Mouse (Mus musculus): Measurements from ENCODE around the gene Vwa3b. TPM values are rescaled to one million over a fixed set of nuclear protein-coding genes. Genes with fewer than 3 reads are reported as not detected.
"Not testable (repeated sequence)": the region's sequence is repeated elsewhere in the genome, so short reads cannot be mapped to it uniquely, and the experiment has no call there.

Vwa3b gene
- total RNA-seq (2015) (0.11 TPM in 1 of 2 replicates, not detected in the other), total RNA-seq (2017) (0.15 TPM in 1 of 2 replicates, not detected in the other)

DNA sequence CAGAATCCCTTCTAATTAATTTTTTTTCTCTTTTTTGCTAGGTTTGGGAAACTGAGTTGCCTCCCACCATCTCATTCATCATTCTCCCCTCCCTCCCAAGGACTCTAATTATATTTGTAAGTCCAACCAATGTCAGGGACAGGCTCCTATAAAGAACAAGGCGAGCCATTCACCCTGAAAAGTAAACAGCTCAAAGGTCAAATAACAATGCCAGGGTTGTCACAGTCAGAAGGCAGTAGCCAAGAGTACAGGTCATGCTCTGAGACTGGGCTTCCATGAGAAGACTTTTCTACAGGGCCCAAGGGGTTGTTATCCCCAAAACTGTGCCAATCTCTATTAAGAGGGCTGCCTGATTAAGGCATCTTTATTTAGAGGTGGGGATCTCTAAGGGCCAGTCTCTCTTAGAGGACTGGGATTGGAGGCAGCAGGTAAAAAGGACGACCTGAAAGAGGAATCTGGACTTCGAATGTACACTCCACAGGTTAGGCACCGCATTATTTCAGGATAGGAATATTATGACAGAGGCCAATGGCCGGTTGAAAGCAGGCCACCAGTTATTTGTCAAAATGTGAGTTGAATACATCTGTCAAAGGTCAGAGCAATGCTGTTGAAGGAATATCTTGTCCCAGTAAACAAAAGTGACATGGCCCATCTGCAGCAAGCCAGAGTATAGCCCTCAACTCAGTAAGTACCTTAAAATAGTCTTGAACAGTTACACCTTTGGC is at the start of gene Vwa3b:
Gene Vwa3b (plus strand): TSS at position 635 of the 725 bp plus-strand sequence.
- ATAC-seq (ENCODE audit: poor library complexity, severe bottlenecking), result no peak

DNA sequence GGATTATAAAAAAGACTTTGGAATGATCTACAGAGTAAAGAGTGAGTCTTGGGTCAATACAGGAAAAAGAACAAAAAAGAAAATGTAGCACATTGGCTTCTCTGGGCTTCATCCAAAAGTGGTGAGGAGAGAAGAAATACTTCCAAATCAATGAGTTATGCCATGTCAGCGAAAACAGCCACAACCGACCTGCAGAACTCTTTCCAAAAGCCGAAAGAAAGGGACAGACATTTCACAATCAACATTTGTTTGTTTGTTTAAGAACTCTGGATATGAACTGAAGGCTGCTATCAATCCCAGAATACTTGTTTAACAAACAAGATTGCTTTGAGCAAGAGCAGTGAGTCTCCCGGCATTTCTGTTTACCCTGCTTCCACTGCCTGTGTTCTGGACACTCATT is 49.6 kb upstream of the Vwa3b start:
- ATAC-seq (ENCODE audit: poor library complexity, severe bottlenecking), result no peak

DNA sequence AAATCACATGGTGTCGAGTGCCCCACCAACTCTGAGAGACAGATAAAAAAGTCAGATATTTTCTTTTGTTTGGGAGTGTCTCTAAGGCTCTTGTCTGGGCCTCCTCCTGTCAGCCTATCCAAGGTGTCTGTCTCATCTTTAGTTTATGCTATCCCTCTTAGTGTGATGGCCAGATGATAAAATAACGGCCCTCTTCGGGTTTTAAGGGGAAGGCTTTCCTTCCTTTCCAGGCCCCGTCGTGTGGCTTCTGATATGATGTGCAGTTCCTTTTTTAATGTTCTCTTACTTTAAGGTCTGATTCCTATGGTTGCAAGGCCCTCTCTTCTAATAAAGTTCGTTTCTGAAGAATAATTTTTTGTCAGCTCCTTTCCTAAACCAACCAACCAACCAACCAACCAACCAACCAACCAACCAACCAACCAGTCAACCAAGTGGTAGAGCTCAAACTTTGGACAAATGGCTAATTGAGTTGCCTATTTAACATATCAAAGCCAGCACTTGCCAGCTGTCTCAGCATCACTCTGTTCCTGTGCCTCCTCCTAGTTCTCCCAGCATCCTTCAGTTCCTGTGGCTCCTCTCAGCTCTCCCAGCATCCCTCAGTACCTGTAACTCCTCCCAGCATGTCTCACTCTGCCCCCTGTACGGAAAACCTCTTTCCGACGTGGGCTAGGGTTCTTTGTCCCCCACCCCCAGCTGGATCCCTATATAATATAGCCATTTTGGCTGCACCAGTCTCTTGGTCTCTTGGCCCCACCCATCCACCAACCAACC is 44.0 kb upstream of the Vwa3b start:
- ATAC-seq (ENCODE audit: poor library complexity, severe bottlenecking), result no peak

DNA sequence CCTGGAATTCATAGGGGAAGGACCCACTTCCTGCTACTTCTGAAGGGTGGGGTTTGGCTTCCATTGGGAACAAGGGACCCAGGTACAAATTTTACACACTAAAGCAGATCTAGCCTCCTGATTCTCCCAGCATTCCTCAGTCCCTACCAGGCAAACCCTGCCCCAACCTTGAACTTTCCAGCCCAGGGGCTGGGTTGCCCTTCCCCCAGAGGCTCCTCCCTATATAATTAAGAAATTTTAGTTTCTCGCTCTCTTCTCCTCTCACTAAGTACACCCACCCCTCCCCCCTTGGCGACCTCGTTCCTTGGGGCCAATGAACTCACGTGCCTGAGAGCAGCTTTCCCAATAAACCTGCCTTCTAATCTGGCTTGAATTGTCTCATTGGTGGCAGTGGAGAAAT is 42.6 kb upstream of the Vwa3b start:
- no peak for ATAC-seq (ENCODE audit: poor library complexity, severe bottlenecking)

DNA sequence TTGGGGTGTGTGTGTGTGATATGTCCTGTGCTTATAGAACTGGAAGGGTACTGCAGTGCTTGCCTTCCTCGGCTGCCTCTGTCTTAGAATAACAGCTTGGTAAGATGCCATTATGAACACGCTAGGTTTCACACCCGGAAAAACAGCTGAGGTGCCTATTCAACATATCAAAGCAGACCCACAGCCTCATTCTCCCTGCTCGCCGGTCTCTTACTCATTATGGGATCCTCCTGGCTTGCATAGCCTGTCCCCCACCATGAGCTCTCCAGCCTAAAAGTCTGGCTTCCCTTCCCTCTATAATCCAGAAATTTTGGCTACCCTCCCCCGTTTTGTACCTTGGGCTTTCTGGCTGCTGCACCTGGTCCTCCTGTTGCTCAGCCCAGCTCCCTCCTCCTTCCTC is 42.0 kb upstream of the Vwa3b start:
- no peak for ATAC-seq (ENCODE audit: poor library complexity, severe bottlenecking)

DNA sequence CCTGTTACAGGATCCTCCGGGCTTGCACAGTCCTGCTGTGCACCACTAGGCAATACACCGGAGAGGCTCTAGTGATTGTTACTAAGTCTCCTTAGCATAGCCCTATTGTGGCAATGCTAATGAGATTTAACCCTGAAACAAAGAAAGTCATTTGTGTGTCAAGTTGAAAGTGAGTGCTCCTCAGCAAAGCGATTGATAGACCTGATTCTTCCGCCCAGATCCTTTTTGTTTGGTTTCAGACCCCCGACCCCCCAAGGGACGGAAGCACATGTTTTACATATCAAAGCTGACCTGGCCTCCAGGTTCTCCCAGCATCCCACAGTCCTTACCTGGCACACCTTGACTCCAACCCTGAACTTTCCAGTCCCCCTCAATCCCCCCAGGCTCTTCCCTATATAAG is 40.5 kb upstream of the Vwa3b start:
- ATAC-seq (ENCODE audit: poor library complexity, severe bottlenecking), result no peak

DNA sequence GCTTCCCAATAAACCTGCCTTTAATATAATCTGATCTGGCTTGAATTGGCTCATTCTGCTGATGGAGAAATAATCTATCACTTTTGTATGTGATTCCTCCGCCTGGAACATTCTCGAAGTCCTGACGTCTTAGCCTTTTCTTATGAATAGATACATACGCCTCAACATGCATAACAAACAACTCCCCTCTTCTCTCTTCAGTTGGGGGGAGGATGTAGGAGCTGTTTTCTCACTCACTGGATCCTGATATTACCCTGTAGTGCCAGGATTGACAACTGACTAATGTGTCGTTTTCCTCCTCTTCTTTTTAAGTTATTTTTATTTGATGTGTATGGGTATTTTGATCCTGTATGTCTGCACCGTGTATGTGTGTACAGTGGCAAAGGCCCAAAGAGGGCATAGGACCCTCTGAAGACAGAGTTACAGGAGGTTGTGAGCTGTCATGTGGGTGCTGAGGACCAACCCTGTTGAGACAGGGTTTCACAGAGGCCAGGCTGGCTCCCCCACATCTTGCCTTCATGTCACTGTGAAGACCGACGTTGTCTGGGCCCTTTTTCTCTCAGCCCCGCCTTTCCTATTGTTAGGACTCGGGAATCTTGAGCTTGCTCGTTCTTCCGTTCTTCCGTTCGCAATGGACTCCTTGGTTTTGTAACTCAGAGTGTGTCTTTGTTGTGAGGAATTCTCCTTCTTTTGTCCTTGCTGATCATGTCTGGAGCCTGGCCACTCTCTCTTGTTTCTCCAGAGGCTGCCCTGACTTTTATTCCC is 39.8 kb upstream of the Vwa3b start:
- ATAC-seq (ENCODE audit: poor library complexity, severe bottlenecking), result no peak

DNA sequence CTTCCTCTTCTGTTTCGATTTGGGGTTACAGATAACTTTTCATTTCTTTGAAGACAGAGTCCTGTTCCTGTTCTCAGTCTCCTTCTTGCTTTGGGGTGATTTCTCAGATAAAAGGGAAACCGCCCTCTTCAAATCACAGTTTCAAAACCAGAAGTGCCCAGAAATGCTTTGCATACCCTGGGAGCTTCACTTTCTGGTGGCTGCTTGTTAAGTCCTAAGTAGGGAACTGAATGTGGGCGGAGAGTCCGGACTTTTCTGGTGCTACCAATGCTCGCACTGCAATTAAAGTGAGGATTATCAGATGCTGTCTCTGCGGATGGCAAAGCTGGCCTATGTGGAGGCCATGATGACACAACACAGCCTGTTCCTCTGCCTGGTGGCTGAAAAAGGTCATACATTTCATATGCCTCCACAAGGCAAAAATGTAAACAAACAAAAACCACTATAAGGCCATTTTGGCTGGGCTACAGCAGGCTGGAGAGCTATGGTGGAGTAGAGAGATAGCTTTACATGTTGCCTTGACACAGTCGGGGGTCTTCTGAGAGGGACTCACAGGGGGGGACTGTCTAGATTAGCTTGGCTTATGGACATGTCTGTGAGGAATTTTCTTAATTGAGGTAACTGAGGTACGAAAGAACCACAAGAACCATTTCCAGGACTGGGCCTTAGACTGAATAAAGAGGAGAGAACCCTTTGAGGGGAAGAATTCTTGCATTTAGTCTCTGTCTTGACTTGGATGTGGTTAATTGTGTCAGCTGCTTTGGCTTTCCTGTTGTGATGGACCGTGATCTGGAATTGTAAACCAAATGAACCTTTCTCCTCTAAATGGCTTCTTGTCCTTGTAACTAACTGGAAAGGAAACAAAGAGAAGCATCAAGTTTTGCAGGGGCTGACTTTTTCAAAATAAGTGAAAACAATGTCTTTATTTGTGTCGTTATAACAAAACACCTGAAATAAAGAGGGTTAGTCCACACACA is 38.9 kb upstream of the Vwa3b start:
- ATAC-seq (ENCODE audit: poor library complexity, severe bottlenecking), result peak; percentile 90

DNA sequence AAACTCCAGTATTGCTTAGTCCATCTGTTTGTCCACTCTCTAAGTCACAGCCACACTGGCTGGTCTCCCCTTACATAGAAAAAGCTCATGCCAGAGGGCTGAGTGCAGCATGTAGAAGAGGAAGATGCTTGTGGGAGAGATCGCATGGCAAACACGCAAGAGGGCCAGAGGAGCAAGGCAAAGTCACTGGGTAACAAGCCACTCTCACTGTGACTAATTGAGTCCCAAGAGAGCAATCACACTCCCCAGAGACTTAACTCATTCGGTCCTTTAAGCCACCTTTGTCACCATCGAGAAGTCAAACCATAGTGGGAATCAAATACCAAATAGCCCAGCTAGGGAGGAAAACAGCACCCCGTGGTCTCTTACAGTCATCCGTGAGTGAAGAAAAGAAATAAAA is 38.2 kb upstream of the Vwa3b start:
- ATAC-seq (ENCODE audit: poor library complexity, severe bottlenecking), result no peak

DNA sequence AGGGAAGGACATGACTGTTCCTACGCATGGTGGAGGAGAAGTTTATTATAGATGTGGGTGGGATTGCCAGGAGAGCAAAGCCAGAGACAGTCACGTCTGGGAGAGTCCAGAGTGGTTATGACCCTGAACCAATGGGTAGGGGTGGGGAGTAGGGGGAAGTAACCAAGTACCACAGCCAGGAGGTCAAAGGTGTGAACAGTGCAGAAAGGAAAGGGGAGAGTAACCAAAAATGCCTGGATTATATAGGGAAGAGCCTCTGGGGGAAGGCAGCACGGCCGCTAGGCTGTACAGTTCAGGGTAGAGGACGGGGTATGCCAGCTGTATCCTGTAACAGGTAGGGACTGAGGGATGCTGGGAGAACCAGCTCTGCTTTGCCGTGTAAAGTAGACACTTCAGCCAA is 37.8 kb upstream of the Vwa3b start:
- no peak for ATAC-seq (ENCODE audit: poor library complexity, severe bottlenecking)

DNA sequence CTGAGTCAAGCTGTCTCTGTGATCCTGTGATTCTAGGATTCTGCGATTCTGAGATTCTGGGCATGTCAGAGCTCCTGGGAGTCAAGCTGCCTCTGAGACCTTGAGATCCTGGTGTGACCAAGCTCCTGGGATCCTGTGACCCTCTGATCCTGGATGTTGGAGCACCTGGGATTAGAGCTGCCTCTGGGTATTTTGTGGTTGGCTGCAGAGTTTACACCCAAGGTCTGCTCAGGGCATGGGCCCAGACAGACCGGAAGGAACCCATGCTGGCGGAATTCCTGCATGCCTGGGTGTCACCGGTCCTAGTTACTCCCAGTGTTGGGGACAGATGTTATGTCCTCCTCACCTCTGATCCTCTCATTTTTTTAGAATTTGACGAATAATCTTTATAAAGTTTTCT is 32.1 kb upstream of the Vwa3b start:
- ATAC-seq (ENCODE audit: poor library complexity, severe bottlenecking), result no peak

DNA sequence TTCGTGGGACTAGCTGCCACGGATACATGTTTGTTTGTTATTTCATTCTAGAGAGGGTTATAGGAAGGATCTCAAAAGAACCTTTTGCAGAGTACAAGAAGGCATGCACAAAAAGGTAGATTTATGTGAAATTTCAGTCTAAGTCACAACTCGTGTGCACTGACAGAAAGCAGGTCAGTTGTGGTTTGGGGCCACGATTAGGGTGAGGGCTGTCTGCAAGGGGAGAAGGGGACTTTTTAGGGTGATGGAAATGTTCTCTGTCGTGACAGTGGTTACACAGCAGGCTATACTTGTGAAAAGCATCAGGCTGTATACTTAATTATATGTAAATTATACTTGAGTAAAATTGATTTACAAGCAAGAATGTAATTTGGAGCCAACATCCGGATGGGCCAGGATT is 30.6 kb upstream of the Vwa3b start:
- ATAC-seq (ENCODE audit: poor library complexity, severe bottlenecking), result no peak

DNA sequence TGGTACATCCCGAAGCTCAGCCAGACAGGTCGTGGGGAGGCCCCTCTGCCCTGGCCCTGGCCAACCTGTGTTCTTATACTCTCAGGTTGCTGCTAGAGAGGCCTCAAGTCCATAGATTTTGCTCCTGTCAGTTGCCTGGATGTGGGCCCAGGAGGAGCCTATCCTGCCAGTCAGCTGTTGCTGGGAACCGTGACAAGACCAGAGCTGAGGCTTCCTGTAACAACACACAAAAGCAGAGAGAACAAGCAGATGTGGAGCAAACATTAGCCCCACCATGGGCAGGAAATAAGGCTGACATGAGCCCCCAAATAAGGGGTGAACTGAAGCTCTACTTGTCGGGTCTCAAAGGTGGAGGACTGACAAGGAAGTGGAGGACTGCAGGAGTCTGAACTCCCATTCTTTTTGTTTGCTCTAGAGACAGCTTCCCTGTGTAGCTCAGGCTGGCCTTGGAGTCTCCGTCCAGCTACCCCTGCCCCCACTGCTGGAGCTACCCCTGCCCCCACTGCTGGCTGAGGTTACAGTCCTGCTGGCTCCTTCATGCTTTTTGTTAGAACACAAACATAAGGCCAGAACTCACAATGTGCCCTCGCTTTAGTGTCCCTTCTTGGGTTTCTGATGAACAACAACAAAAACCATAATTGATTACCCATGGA is 29.7 kb upstream of the Vwa3b start:
- no peak for ATAC-seq (ENCODE audit: poor library complexity, severe bottlenecking)

DNA sequence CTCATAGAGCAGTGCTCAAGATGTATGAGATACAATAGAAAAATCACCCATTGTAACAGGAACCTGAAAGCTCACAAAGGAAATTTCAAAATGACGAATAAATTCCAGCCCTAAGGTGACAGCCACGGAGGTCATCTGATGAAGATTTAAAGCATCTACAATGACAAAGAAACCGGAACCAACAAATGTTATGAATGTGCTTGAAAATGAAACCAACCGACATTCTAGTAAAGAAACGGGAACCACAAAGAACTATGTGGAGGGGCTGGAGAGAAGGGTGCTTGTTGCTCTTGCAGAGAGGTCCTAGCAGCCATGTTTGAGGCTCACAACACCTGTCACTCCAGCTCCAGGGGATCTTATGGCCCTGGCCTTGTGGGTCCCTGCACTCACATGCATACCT is 26.1 kb upstream of the Vwa3b start:
- peak; percentile 92 for ATAC-seq (ENCODE audit: poor library complexity, severe bottlenecking)

DNA sequence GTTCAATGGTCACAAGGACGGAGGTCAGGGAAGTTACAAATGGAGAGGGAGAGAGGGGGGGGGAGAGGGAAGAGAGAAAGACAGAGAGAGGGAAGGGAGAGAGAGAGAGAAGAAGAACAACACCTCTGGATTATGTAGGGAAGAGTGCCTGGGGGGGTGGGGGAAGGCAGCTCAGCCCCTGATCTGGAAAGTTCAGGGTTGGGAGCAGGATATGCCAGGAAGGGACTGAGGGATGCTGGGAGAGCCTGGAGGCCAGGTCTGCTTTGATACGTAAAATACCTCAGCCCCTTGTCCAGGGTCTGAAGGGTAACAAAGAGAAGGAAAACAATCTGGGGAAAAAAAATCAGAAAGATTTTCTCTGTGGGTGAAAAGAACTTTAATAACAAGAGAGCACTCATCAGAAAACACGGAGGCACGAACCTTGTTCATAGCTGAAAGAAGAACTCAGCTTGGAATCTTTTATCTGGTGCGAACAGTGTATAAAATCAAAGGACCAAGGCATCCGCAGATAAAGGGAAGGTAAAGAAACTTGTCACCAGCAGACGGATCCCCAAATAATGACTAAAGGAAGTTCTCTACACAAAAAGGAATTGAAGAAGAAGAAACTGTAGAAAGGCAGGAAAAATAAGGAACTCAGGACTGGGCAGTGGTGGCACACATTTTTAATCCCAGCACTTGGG is 24.6 kb upstream of the Vwa3b start:
- ATAC-seq (ENCODE audit: poor library complexity, severe bottlenecking), result no peak

DNA sequence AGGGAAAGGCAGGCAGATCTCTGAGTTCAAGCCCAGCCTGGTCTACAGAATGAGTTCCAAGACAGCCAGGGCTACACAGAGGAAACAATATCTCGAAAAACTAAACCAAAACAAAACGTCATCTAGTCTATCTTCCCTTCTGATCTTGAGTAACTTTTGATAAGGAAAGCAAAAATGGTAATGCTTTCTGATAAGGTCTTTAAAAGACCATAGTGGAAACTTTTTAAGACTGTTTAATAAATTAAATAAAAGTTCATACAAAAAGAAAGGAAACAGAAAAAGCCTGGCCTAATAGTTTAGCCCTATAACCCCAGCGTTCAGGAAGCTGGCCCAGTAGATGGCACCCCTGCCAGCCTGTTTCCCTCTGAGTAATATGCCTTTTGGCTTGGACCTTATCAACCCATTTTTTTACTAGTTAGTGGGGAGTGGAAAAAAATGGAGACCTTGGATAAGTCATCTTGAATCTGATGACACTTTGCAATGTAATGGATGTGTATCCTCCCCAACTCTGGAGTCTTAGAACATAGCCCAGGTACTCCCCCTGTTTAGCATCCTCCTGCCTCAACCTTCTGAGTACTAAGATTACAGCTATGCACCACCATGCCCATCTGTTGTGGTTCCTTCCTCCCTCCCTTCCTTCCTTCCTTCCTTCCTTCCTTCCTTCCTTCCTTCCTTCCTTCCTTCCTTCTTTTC is 23.9 kb upstream of the Vwa3b start:
- ATAC-seq (ENCODE audit: poor library complexity, severe bottlenecking), result no peak

DNA sequence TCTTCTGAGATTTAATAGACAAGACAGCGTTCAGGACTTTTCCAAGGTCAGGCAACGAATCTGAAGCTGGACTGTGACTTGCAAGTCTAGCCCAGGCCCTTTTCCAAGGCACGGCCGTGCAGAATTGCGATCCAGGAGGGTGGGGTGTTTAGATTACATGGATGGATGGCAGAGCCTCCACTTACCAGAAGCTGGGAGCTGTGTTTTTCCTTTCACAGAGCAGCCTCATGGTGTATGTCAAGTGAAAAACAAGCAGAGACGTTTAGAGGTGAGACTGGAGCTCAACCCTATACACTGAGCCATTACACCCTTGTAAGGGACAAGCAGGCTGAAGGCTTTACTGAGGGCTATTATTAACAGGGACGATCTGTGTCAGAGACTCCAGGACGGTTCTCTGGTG is 21.9 kb upstream of the Vwa3b start:
- ATAC-seq (ENCODE audit: poor library complexity, severe bottlenecking), result no peak

DNA sequence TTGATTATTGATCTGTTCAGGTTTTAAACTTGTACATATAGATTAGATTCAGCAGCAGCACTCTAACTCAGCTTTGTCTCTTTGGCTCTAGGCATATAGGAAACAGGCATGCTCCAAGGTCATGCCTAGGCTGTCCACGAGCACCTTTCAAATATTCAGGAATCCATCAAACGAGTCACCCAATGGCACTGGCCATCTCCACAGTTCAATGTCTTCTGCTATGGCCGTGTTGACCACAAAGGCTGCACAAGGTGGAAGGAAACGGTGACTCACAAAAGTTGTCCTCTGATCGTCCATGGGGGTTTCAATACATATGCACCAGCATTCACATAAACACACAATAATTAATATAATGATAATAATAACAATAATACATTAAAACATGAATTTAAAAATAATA is 21.4 kb upstream of the Vwa3b start:
- no peak for ATAC-seq (ENCODE audit: poor library complexity, severe bottlenecking)

DNA sequence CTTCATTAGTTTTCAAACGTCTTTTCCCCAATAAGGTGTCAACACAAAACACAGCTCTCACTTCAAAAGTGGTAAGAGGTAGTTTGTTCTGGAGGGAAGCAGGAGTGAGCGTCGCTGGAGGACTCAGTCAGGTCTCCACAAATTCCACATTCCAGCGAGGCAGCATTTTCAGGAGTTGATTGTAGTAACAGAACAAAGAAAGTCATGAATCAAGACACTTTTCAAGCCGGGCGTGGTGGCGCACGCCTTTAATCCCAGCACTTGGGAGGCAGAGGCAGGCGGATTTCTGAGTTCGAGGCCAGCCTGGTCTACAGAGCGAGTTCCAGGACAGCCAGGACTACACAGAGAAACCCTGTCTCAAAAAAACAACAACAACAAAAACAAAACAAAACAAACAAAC is 19.9 kb upstream of the Vwa3b start:
- ATAC-seq (ENCODE audit: poor library complexity, severe bottlenecking), result not testable (repeated sequence)

Measured in megakaryocyte, adult 5-6 weeks (primary cell).